Mouse (Mus musculus) thymus, postnatal 10 days (tissue): ENCODE measurements around the gene Tatdn3.

ENCODE experiments used
- DNase-seq, 2 experiments: peaks; one replicate each; pipeline ENCODE4 v3.0.0; 2021; ENCODE audit warnings: low spot score in 2 of 2

Tatdn3 gene

DNA sequence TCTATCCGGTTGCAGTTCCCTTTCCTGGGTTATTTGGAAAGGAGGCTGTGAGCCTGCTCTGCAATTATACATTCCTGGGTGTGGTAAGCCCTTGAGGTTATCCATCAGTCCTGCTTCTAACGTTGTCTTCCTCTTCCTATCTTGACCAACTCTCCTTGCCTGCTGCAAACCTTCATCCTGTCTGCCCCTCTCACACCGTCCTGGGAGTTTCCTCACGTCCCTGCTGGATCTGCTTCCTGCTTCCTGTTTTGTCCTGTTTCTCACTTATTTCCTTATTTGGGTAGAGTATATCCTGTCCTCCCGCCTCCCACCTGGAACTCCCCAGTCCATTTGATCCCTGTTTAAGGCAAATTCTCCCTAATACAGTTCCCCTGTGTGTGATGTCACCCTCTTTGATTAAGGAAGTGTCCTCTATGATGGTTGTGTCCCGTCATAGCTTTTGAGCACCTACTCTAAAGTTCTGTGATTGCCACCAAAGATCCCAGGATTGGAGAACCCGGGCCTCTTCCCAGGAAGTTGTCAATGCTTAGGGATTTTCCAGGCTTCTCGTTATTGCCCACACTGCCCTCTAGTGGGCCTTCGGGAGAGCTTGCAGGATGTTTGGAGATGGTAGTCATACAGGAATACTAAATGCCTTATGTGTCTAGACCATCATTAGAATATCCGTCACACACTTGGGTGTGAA, 12.6 kb upstream of the Tatdn3 start:
- DNase-seq, result no peak

DNA sequence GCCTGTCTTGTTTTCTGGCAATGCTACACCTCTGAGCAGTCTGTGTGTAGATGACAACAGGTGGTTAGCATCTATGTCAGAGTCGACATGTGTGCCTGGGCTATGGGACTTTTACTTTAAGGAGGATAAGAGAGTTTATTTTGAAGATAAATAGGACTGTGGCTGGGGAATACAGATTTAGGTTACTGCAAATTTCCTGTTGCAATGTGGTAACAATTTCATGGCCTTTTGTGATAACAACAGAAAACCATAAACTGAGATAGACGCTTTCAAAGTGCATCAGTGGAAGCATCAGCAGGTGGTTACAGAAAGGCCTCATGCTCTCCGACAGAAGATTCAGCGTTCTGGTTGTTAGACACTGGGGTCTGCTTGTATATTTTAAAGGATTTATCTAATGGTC, 10.8 kb upstream of the Tatdn3 start:
- DNase-seq, result no peak

DNA sequence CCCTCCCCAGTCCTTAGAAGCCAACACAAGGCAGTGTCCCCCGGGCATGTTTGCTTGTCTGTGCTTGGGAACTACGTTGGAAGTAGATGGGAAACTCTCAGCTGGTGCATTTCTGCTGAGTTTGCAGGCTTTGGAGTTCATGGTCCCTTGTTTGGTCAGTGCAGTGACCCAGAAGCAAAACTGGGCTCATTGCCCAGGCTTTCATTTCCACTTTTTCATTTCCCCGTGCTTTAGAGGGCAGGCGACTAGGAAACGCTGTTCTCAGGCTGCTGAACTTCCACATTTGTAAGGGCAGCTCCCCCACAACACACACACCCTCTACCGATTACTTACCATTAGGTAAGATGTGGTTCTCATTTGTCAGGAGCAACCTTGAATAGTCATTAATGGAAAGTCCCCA, 10.3 kb upstream of the Tatdn3 start:
- no peak for DNase-seq

DNA sequence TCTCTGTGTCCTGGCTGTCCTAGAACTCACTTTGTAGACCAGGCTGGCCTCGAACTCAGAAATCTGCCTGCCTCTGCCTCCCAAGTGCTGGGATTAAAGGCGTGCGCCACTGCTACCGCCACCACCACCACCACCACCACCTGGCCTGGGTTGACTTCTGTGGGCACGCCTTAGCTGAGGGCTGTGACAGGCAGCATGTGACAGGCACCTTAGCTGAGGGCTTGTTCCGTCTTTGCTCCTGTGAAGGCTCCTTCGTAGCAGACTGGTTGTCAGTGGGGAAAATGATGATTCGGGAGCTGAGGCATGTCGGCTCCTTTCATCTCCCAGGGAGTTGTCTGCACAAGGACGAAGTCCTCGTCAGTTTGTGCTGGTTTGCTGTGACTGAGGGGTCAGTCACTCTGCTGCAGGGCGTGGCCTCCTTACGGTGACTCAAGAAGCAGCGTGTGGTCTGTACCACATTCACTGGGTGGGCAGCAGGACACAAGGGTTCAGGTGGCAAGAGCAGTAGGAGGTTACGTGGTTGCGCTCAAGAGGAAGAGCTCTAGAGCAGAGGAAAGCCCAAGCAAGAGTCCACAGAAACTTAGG, 9.7 kb upstream of the Tatdn3 start:
- no peak for DNase-seq

DNA sequence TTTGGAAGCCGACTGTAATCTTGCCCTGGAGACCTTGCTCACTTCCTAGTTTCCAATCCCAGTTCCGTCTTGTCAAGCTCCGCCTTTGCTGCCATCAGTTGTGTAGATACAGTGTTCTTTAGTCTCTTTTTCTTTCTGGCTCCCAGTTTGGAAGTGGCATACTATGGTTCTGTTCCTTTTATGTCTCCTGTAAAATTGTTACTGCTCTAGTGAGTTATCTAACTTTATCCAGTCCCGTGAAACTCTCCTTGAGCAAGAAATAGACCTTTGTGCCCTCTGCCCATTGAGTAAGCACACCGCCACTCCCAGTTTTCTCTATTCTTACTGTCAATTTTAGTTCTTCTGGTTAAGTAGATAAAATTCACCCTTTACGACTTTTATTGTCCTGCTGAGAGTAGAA, 8.9 kb upstream of the Tatdn3 start:
- no peak for DNase-seq

DNA sequence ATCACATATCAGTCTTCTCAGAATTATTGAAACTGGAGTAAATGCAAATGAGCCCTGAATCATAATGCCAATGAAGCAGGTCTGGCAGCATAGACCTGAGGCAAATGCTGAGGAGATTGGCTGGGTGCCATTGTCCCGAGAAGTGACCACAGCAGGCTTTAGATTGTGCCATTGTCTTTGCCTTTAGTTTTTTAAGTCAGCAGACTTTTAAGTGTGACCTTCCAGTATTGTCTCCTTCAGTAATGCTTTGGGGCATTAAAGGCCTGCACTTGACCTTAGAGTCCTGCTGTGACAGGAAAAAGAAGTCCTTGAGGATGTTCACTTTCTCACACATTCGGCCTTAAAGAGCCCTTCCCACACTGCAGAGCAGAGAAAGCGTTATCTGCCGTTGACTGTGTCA, 7.5 kb upstream of the Tatdn3 start:
- DNase-seq, result no peak

DNA sequence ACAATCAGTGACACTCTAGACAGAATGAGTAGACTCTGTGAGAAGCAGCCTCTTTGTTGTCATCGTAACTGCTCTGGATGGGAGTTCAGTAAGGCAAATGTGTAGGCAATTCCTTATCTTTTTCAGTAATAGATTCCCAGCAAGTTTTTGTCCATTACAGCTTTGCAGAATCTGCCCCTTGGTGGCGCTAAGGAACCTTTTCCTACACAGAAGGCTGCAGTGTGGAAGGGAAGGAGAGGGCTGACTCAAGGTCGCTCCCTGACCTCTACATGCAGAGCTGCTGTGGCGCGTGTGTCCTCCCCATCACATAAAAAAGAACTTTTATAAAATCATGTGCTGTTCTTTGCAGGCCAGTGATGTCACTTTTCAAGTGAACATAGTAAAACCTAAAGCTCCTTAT, 5.6 kb upstream of the Tatdn3 start:
- DNase-seq, result no peak

DNA sequence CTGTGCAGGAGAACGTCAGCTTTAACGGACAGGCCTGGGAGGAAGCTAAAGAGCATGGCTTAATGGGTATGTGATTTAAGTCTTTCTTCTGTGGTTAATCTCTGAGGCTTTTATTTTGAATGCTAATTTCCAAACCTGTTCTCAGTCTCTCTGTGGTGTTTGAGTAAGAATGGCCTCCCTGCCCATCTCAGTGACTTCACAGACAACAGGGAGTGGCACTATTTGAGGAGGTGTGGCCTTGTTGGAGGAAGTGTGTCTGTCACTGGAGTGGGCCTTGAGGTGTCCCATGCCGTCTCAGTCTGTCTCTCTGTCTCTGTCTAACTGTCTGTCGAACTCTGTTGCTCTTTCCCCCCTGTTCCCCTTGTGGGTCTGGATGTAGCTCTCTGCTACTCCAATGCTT, 2.5 kb upstream of the Tatdn3 start:
- no peak for DNase-seq

DNA sequence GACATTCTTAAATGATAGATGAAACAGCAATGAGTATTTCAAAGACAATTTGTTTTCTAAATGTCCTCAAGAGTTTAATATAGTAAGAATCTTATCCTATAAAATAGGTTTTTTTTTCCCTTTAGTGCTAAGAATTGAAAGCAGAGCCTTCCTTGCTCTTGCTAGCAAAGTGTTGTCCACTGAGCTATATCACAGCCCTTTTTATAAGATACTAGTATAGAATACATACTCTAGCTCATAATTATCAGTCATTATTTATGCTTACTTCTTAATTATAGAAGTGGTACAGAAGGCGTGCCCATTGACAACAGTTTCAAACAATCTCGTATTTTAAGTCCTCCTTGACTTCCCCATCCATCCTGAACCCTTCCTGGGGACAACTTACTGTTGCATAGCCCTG, 1.8 kb upstream of the Tatdn3 start:
- no peak for DNase-seq

DNA sequence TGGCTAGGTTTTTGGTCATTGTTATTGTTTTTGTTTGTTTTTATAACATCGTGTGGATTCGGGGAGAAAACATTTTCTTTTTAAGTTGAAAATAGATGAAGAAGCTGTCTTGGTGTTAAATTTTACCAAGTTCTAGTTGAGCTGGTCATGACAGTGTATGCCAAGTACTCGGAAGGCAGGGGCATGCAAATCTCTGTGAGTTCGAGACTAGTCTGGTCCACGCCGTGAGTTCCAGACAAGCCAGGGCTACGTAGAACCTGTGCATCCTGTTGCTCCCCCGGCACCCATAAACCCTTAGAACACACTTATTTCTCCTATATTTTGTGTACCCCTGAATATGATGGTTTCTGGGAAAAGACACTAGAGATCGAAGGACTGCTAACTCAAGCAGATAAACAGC, 968 bp upstream of the Tatdn3 start:
- DNase-seq, result no peak

DNA sequence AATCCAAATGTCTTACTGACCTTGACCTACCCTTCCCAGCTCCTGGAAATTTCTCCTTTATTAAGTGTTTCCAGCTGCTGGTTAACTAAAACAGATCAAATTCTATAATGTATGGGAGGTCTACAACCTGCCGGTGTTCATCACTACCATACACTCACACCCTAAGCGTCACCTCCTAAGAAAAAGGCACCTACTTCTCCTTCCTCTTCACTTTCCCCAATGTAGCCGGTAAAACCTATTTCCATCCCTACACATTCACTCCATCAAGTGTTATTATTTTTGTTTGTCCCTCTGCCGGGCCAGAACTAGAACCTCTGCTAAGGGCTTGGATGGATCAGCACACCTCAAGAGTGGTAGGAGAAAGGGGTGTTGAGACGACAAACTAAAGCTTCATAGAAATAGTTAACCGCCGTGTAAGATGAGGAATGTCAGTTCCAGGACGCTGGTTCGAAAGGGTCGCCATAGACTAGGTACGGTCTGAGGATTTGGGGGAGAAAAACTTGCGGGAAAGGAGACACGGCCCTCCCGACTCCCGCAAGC, 421 bp downstream of the Tatdn3 start:
- no peak for DNase-seq

DNA sequence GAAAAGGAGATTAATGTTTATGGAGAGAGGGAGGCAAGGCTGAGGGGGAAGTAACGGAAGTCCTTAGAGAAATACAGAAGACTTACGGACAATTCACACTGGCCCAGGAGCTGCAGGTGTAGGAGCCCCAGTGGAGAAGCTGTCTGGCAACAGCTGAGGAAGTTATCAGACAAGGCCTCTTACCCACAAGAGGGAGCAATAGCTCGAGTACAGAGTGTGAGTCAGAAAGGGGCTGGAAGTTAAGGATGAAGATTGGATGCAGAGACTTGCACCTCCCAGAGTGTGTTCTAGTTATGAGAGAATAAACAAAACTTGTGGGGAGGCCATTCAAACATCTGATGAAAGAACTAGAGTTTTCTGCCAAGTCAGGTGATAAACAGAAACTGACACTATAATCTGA, 5.3 kb downstream of the Tatdn3 start:
- no peak for DNase-seq

DNA sequence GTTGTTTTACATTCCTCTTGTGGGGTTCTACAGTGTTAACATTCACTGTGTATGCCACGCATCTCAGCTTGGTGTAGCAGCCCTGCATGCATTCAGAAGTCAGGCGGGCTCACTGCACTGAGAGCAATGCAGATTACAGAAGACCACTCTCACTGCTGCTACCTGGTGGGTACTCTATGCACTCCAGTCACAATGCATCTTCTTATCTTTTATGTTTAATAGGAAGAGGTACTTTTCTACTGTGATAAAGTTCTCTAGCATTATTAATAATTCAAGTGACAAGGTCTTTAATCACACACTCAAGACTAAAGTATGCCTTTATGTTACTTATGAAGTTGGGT, 7.2 kb downstream of the Tatdn3 start:
- DNase-seq, result no peak

DNA sequence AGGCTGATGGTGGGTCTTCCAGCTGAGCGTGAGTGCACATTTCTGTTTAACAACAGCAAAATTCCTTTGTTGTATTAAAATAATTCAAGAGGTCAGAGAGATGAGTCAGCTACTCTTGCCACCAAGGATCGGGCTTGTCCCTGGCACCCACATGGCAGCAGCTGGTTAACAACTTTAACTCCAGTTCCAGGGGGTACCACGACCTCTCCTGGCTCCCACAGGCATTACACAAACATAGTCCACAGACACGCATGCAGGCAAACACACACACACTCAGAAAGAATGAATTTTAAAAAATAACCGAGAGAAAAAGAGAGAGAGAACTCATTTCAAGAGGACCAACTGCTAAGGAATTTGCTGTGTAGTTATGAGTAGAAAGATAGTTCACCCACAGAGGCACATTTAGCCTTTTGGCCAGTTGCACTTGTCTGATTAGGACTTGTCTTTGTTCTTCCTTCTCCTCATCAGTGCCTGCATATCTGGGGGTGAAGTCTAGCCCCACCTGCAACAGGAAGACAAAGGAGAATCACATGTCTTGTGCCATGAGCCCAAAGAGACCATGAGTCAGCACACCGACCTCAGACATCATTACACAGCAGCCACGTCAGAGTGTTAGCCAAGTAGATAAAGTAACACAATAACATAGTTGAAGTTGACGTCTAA, 7.7 kb downstream of the Tatdn3 start:
- no peak for DNase-seq

DNA sequence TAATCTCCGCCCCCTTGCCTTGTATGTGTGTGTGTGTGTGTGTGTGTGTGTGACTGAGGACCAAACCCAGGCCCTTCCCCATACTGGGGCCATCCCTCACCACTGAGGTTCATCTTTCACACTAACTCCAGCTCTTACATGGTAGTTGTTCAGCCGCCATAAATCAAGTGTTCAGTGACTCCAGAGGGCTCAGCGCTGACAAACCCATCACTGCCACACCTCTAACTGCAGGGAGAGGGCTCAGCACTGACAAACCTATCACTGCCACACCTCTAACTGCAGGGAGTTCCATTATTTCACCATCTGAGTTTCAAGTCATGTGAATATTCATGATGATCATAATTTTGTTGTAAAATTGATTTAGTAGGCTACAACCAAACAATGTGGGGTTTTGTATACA, 9.2 kb downstream of the Tatdn3 start:
- DNase-seq, result no peak

DNA sequence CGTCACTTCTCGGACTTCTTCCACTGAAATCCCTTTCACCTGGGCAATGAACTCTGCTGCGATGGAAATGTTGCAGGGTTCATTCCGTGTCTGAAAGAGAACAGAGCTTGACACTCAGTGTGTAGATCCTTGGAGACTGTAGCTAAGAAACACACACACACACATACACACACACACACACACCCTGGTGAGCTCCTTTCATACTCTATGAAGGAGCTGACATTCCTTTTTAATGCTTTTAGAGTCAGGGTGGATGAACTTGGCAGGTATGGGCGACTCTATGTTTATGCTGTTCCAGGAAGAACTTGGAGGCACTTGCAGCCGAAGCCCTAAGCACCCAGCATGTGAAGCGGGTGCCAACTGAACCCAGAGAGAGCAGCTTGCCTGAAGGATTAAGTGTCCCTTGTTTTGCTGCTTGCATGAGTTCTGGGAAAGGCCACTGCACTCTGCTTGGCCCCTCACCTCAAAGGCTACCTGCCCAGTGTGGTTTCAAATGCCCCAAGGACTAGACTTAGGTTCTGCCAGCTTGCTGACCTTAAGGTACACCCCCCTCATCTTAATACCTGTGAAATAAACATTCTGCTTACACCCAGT, 16.4 kb downstream of the Tatdn3 start:
- DNase-seq, result no peak

DNA sequence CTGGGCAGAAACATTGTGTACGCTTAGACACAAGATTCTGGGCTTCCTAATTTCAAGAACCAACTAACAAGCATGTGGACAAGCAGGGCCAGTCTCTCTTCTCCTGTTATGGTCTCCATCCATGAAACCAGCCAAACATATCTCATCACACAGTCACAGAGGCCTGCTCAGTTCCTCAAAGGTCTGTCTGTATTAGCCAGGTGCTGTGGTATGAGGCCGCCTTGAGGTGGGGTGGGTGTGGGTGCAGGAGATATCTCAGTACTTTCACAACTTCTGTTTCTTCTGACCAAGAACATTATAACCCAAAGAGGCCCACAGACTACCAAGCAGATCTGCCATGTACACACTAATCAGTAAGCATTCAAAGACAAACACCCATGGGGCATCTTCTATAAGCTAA, 17.5 kb downstream of the Tatdn3 start:
- DNase-seq, result no peak

DNA sequence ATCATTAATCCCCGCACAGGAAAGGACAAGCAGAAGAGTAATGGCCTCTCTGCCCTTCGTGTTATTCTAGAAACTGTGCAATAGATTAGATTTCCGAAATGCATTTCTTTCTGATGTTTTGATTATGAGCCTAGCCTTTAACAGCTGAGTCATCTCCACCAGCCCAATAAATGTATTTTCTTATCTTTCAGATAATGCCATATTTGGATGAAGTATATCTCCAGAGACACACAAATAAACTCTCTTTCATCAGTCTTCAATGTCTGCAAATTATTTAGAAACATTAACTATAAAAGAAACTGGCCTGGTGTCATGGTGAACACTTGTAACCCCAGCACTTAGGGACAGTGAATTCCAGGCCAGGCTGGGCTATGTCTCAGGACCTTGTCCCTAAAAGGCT, 20.0 kb downstream of the Tatdn3 start:
- DNase-seq, result no peak

DNA sequence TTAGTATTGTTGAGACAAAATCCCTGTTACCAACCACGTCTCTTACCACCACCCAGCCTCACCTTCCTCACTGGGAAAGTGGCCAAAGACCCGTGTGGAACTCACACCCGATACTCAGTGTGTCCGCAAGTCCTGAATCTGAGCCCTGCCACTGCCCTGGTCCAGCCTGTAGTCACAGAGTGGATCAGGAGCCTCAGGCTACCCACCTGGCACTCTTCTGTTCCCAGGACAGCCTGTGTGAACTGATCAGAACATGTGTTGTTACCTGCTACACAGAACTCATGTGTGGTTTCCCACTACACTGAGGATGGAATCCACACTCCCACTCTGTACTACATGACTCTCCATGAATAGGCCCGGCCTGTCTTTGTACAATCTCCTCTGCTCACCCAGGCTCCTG, 20.6 kb downstream of the Tatdn3 start:
- DNase-seq, result no peak

DNA sequence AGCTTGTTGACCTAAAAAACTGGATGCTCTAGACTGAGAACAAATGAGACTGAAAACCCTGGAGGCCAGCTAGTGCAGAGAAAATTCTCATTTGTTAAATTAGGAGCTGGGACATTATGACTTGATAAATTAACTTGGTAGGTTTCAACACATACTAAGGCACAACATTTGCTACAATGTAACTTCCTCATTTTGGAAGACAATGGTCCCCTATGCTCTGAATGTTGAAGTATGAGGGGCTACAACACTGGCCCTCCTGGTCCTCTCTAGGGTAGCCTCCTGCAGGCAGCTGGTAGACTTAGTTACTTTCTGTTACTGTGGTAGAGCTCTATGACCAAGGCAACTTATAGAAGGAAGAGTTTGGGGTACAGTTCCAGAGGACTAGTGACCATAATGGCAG, 21.4 kb downstream of the Tatdn3 start:
- DNase-seq, result no peak

DNA sequence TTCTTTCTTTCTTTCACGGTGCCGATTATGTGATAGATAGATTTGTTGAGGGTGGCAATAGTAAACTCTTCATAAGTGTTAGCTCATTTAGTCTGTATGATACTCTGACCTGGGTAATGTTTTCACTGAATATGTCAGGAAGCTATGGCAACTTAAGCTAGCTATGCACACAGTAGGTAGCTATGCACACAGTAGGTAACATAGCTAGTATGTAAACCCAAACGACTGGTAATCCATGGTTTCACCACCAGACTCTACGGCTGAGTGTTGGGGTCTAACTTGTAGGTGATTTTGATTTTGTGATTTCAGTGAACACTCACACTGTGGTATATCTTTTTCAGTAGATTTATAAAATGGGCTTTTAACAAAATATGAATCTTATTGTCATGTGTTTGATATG, 24.7 kb downstream of the Tatdn3 start:
- DNase-seq, result no peak

DNA sequence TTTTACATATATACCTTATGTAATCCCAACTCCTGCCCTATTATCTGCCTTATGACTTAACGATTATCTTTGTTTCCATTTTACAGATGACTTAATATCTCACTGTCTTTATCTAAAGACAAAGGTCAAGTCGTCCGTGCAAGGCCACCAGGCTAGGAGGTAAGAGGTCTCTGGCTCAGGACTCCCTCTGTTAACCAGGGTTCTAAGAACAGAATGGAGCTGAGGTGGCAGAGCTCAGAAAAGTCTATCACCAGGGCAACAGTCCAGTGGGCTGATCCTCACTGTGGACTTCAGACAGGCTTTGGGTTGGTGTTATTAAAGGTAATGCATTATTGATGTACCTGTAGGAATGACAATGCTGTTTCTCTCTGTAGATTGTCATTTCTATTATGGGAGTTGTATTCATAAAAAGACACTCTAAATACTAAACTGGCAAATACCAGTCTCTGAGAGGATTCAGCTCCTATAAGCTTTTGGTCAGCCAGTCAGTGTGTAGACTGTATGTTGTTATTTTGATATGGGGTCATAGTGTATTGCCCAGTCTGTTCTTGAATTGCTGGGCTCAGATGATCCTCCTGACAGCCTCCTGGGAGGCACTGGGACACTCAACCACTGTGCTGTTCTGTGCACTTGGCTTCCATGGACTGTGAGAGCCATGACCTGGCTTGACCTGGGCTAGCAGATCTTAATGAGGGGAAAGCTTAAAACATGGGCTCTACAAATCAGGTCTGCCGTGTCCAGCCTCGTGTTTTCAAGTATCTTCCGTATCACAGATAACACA, 26.0 kb downstream of the Tatdn3 start, which contains the start of gene Spata45:
TSS of gene Spata45 (plus strand) at position 86 of the 781 bp plus-strand sequence.
- DNase-seq, result no peak
